In genomic region chr9:103750491-103750890, GRCm38 (mm10) we compare ENCODE assay signal across 23 mouse cellular contexts. TPM values are rescaled to one million over a fixed set of nuclear protein-coding genes. Genes with fewer than 3 reads are reported as not detected.
DNase-seq lines count a peak whose midpoint lies in the region; ATAC-seq and TF ChIP-seq lines count a peak whose summit lies in the region.
"Had no signal": no experiment of that assay in that cellular context is flagged by ENCODE, and none has a peak within 500 bp of the region (broad histone marks: within the 10 kb centered on the region; RNA-seq: fewer than 3 reads in every experiment).

No protein-coding gene starts in this region.

- H3K9ac ChIP-seq in heart, embryonic 11.5 days (ENCODE audit: low read depth, low read length), result no peak overlapping the region
- H3K9ac ChIP-seq: embryonic facial prominence, embryonic 13.5 days; hindbrain, embryonic 15.5 days; limb, embryonic 13.5 days had no signal

- no peak for TF ChIP-seq CTCF in kidney, adult 2 months (conservative IDR thresholded peaks at IDR 0.05; ENCODE audit: insufficient read depth, insufficient read length, low read depth, low read length)

- peaks cover 6% of the 10 kb centered on the region for H3K4me1 ChIP-seq in kidney, adult 2 months (ENCODE audit: control insufficient read depth, insufficient read depth, low read length)
- peaks cover 23% of the 10 kb centered on the region for H3K4me1 ChIP-seq in heart, embryonic 11.5 days (ENCODE audit: control insufficient read depth, insufficient read depth, low read length)
- H3K4me1 ChIP-seq: limb, embryonic 13.5 days had no signal

- TF ChIP-seq POLR2A in kidney, adult 2 months (IDR thresholded peaks at IDR 0.05; ENCODE audit: low read depth, low read length), result no peak

- no peak overlapping the region for H3K4me2 ChIP-seq in heart, embryonic 11.5 days
- H3K4me2 ChIP-seq: embryonic facial prominence, embryonic 13.5 days; hindbrain, embryonic 15.5 days; limb, embryonic 13.5 days; liver, embryonic 11.5 days had no signal

- H3K36me3 ChIP-seq in kidney, adult 2 months (ENCODE audit: control insufficient read depth, insufficient read depth, low read length), result no peaks in the 10 kb centered on the region
- 0 out of 2 replicates have a peak, but pooled peaks cover 2% of the 10 kb centered on the region for H3K36me3 ChIP-seq in heart, embryonic 11.5 days (ENCODE audit: control insufficient read depth, insufficient read depth, low read length)
- H3K36me3 ChIP-seq: embryonic facial prominence, embryonic 13.5 days; hindbrain, embryonic 10.5 days; hindbrain, embryonic 15.5 days; limb, embryonic 13.5 days had no signal

- H3K27ac ChIP-seq in kidney, adult 2 months (ENCODE audit: insufficient read depth, low read depth, low read length), result peak overlapping the region; percentile 57
- H3K27ac ChIP-seq in heart, embryonic 11.5 days (ENCODE audit: low read depth, low read length), result no peak overlapping the region
- H3K27ac ChIP-seq: embryonic facial prominence, embryonic 13.5 days; forebrain, embryonic 10.5 days; hindbrain, embryonic 10.5 days; hindbrain, embryonic 15.5 days; limb, embryonic 13.5 days had no signal

- ATAC-seq in heart, embryonic 11.5 days (replicated peaks; ENCODE audit: insufficient number of reproducible peaks, low FRiP score, low TSS enrichment), result no peak
- ATAC-seq: activated CD4-positive, CD25-positive, alpha-beta regulatory T cell, adult 4 months; forebrain, embryonic 16.5 days; inflammation-experienced regulatory T-cells, adult 6 months had no signal

- H3K4me3 ChIP-seq in kidney, adult 2 months (ENCODE audit: insufficient read depth, low read depth, low read length), result no peak overlapping the region
- H3K4me3 ChIP-seq in heart, embryonic 11.5 days (ENCODE audit: low read depth, low read length), result no peak overlapping the region
- H3K4me3 ChIP-seq: embryonic facial prominence, embryonic 13.5 days; forebrain, embryonic 10.5 days; hindbrain, embryonic 10.5 days; hindbrain, embryonic 15.5 days; limb, embryonic 13.5 days had no signal

- WGBS in kidney, adult 2 months, result 45% methylated on average over 9 of the region's 9 CpGs
- 78% methylated on average over 9 of the region's 9 CpGs for WGBS in heart, embryonic 11.5 days (ENCODE audit: insufficient replicate concordance)

- DNase-seq in kidney, adult 2 months, result peak; percentile 38
- DNase-seq in kidney, adult 8-10 months, result no peak
- DNase-seq in ES-CJ7 (ENCODE audit: low read depth, low spot score) (peak; percentile 10), R1 (ENCODE audit: low read depth, low spot score) (peak; percentile 41)
- no peak for DNase-seq in frontal cortex, postnatal 25 days (ENCODE audit: low spot score in 2 of 2)
- DNase-seq: cerebellum, adult 11-12 months; cerebellum, adult 9-11 months; heart, postnatal 14 days; kidney, adult 18-20 months; kidney, postnatal 10 days; lung, postnatal 36 days; midbrain, embryonic 14.5 days; thymus, postnatal 4 days had no signal

- no peaks in the 10 kb centered on the region for H3K9me3 ChIP-seq in heart, embryonic 11.5 days (replicated peaks; ENCODE audit: control insufficient read depth, low read length)
- H3K9me3 ChIP-seq: embryonic facial prominence, embryonic 13.5 days; forebrain, embryonic 10.5 days; hindbrain, embryonic 10.5 days; hindbrain, embryonic 15.5 days; limb, embryonic 13.5 days had no signal

- H3K27me3 ChIP-seq in kidney, adult 2 months (replicated peaks; ENCODE audit: control insufficient read depth, insufficient read depth, low read length), result no peaks in the 10 kb centered on the region
- no peaks in the 10 kb centered on the region for H3K27me3 ChIP-seq in heart, embryonic 11.5 days (ENCODE audit: control insufficient read depth, insufficient read depth, low read length)
- H3K27me3 ChIP-seq: embryonic facial prominence, embryonic 13.5 days; hindbrain, embryonic 15.5 days; limb, embryonic 13.5 days had no signal

RNA-seq across cellular contexts. Expression of gene Tmem108, which starts 11.1 kb away (rescaled TPM):
- 6.9 and 7.1 TPM in 2 replicates for polyA plus RNA-seq in kidney, adult 2 months (2012; rRNA removed)
- polyA plus RNA-seq in heart, embryonic 11.5 days (2014; fragmentation: Nextera tagmentation; extraction: Ambion mirVana), result 107 and 108 TPM in 2 replicates

Comparison
In these comparisons a context has a peak if more than half of its experiments do, and no peak if none do; other contexts are left out.
1. DNase-seq: peak in kidney, adult 2 months (single experiment), ES-CJ7 (single experiment) and R1 (single experiment); none in kidney, adult 8-10 months (0 of 2) and frontal cortex, postnatal 25 days (0 of 2).
2. RNA of gene Tmem108, which starts 11.1 kb away (polyA plus RNA-seq): 107 to 108 TPM in heart, embryonic 11.5 days; 6.9 to 7.1 TPM in kidney, adult 2 months; every median in the first group is over 10 times any median in the second.